Mouse (Mus musculus): ENCODE data around the gene Ttc23. TPM values are rescaled to one million over a fixed set of nuclear protein-coding genes. Genes with fewer than 3 reads are reported as not detected.

The Ttc23 gene
- polyA plus RNA-seq, 1 experiment = 1.2 TPM

GRCm38 (mm10) chr7:67689793-67690192 is 42.6 kb downstream of the Ttc23 start:
- Histone ChIP-seq H3K4me3 (ENCODE audit: extremely low read depth, insufficient read depth, insufficient read length) (no peak overlapping the region), H3K36me3 (ENCODE audit: control insufficient read depth, insufficient read depth, low read length) (no peaks in the 10 kb centered on the region), H3K4me1 (ENCODE audit: control insufficient read depth, insufficient read depth, insufficient read length) (no peaks in the 10 kb centered on the region), H3K27me3 (ENCODE audit: control insufficient read depth, insufficient read depth, low read length) (no peaks in the 10 kb centered on the region), H3K27ac (ENCODE audit: insufficient read depth, low read length) (no peak overlapping the region)
- TF ChIP-seq CTCF (IDR thresholded peaks at IDR 0.05; ENCODE audit: extremely low read depth, insufficient read depth, insufficient read length, insufficient replicate concordance) (no peak), POLR2A (IDR thresholded peaks at IDR 0.05; ENCODE audit: low read depth, low read length) (no peak)
- DNase-seq (ENCODE audit: low read depth in 1 of 2, low spot score in 2 of 2) = no peak
- 81% methylated on average over 7 of the region's 7 CpGs for WGBS

- H3K36me3 ChIP-seq (ENCODE audit: control insufficient read depth, insufficient read depth, low read length) = no peaks in the 10 kb centered on the region
- H3K4me1 ChIP-seq (ENCODE audit: control insufficient read depth, insufficient read depth, insufficient read length) = no peaks in the 10 kb centered on the region
- H3K27ac ChIP-seq (ENCODE audit: insufficient read depth, low read length) = no peak overlapping the region
- 76% methylated on average over 6 of the region's 6 CpGs for WGBS
- H3K4me3 ChIP-seq (ENCODE audit: extremely low read depth, insufficient read depth, insufficient read length) = no peak overlapping the region
- H3K27me3 ChIP-seq (ENCODE audit: control insufficient read depth, insufficient read depth, low read length) = no peaks in the 10 kb centered on the region
- TF ChIP-seq POLR2A (IDR thresholded peaks at IDR 0.05; ENCODE audit: low read depth, low read length) (no peak), CTCF (IDR thresholded peaks at IDR 0.05; ENCODE audit: extremely low read depth, insufficient read depth, insufficient read length, insufficient replicate concordance) (no peak)
- no peak for DNase-seq (ENCODE audit: low read depth in 1 of 2, low spot score in 2 of 2)
Observed at GRCm38 (mm10) chr7:67691036-67691435, 43.8 kb downstream of the Ttc23 start.

- Histone ChIP-seq H3K27ac (ENCODE audit: insufficient read depth, low read length) (no peak overlapping the region), H3K27me3 (ENCODE audit: control insufficient read depth, insufficient read depth, low read length) (no peaks in the 10 kb centered on the region), H3K36me3 (ENCODE audit: control insufficient read depth, insufficient read depth, low read length) (no peaks in the 10 kb centered on the region), H3K4me3 (ENCODE audit: extremely low read depth, insufficient read depth, insufficient read length) (no peak overlapping the region), H3K4me1 (ENCODE audit: control insufficient read depth, insufficient read depth, insufficient read length) (no peaks in the 10 kb centered on the region)
- 78% methylated on average over 3 of the region's 3 CpGs for WGBS
- no peak for DNase-seq (ENCODE audit: low read depth in 1 of 2, low spot score in 2 of 2)
- TF ChIP-seq CTCF (IDR thresholded peaks at IDR 0.05; ENCODE audit: extremely low read depth, insufficient read depth, insufficient read length, insufficient replicate concordance) (no peak), POLR2A (IDR thresholded peaks at IDR 0.05; ENCODE audit: low read depth, low read length) (no peak)
Observed at GRCm38 (mm10) chr7:67692141-67692540, 44.9 kb downstream of the Ttc23 start.

GRCm38 (mm10) chr7:67692791-67693538 is 45.8 kb downstream of the Ttc23 start:
- H3K4me3 ChIP-seq (ENCODE audit: extremely low read depth, insufficient read depth, insufficient read length) = no peak overlapping the region
- no peaks in the 10 kb centered on the region for H3K36me3 ChIP-seq (ENCODE audit: control insufficient read depth, insufficient read depth, low read length)
- no peaks in the 10 kb centered on the region for H3K27me3 ChIP-seq (ENCODE audit: control insufficient read depth, insufficient read depth, low read length)
- no peaks in the 10 kb centered on the region for H3K4me1 ChIP-seq (ENCODE audit: control insufficient read depth, insufficient read depth, insufficient read length)
- 92% methylated on average over 23 of the region's 23 CpGs for WGBS
- no peak overlapping the region for H3K27ac ChIP-seq (ENCODE audit: insufficient read depth, low read length)
- TF ChIP-seq CTCF (IDR thresholded peaks at IDR 0.05; ENCODE audit: extremely low read depth, insufficient read depth, insufficient read length, insufficient replicate concordance) = no peak
- TF ChIP-seq POLR2A (IDR thresholded peaks at IDR 0.05; ENCODE audit: low read depth, low read length) = no peak
- DNase-seq (ENCODE audit: low read depth in 1 of 2, low spot score in 2 of 2) = no peak

GRCm38 (mm10) chr7:67695906-67696305 is 48.7 kb downstream of the Ttc23 start:
- H3K4me3 ChIP-seq (ENCODE audit: extremely low read depth, insufficient read depth, insufficient read length) = no peak overlapping the region
- 91% methylated on average over 7 of the region's 7 CpGs for WGBS
- DNase-seq (ENCODE audit: low read depth in 1 of 2, low spot score in 2 of 2) = no peak
- H3K27me3 ChIP-seq (ENCODE audit: control insufficient read depth, insufficient read depth, low read length) = no peaks in the 10 kb centered on the region
- no peak overlapping the region for H3K27ac ChIP-seq (ENCODE audit: insufficient read depth, low read length)
- TF ChIP-seq CTCF (IDR thresholded peaks at IDR 0.05; ENCODE audit: extremely low read depth, insufficient read depth, insufficient read length, insufficient replicate concordance) (no peak), POLR2A (IDR thresholded peaks at IDR 0.05; ENCODE audit: low read depth, low read length) (no peak)
- H3K36me3 ChIP-seq (ENCODE audit: control insufficient read depth, insufficient read depth, low read length) = no peaks in the 10 kb centered on the region
- H3K4me1 ChIP-seq (ENCODE audit: control insufficient read depth, insufficient read depth, insufficient read length) = no peaks in the 10 kb centered on the region

GRCm38 (mm10) chr7:67697892-67698630 is 50.9 kb downstream of the Ttc23 start:
- DNase-seq (ENCODE audit: low read depth in 1 of 2, low spot score in 2 of 2) = no peak
- Histone ChIP-seq H3K27me3 (ENCODE audit: control insufficient read depth, insufficient read depth, low read length) (no peaks in the 10 kb centered on the region), H3K4me1 (ENCODE audit: control insufficient read depth, insufficient read depth, insufficient read length) (no peaks in the 10 kb centered on the region), H3K27ac (ENCODE audit: insufficient read depth, low read length) (no peak overlapping the region), H3K36me3 (ENCODE audit: control insufficient read depth, insufficient read depth, low read length) (no peaks in the 10 kb centered on the region), H3K4me3 (ENCODE audit: extremely low read depth, insufficient read depth, insufficient read length) (no peak overlapping the region)
- WGBS = 95% methylated on average over 28 of the region's 28 CpGs
- no peak for TF ChIP-seq CTCF (IDR thresholded peaks at IDR 0.05; ENCODE audit: extremely low read depth, insufficient read depth, insufficient read length, insufficient replicate concordance)
- no peak for TF ChIP-seq POLR2A (IDR thresholded peaks at IDR 0.05; ENCODE audit: low read depth, low read length)

GRCm38 (mm10) chr7:67699301-67699700 is 52.1 kb downstream of the Ttc23 start:
- 89% methylated on average over 4 of the region's 4 CpGs for WGBS
- H3K27ac ChIP-seq (ENCODE audit: insufficient read depth, low read length) = no peak overlapping the region
- no peaks in the 10 kb centered on the region for H3K4me1 ChIP-seq (ENCODE audit: control insufficient read depth, insufficient read depth, insufficient read length)
- TF ChIP-seq CTCF (IDR thresholded peaks at IDR 0.05; ENCODE audit: extremely low read depth, insufficient read depth, insufficient read length, insufficient replicate concordance) = no peak
- no peak for TF ChIP-seq POLR2A (IDR thresholded peaks at IDR 0.05; ENCODE audit: low read depth, low read length)
- DNase-seq (ENCODE audit: low read depth in 1 of 2, low spot score in 2 of 2) = no peak
- no peaks in the 10 kb centered on the region for H3K36me3 ChIP-seq (ENCODE audit: control insufficient read depth, insufficient read depth, low read length)
- H3K4me3 ChIP-seq (ENCODE audit: extremely low read depth, insufficient read depth, insufficient read length) = no peak overlapping the region
- no peaks in the 10 kb centered on the region for H3K27me3 ChIP-seq (ENCODE audit: control insufficient read depth, insufficient read depth, low read length)

Data from spleen, adult 2 months (tissue).